Mouse (Mus musculus) heart, postnatal 25 days (tissue): ENCODE measurements around the gene Gm20517. TPM values are rescaled to one million over a fixed set of nuclear protein-coding genes. Genes with fewer than 3 reads are reported as not detected.

ENCODE experiments used
- DNase-seq: peaks from one replicate; pipeline ENCODE4 v3.0.0; 2022; ENCODE audit warnings: low spot score
- intact Hi-C: fragments of 180-260 bp; cut with DNase I; formaldehyde crosslinking; loops from one replicate; pipeline ENCODE4 v1.15.1; 2025
- total RNA-seq, 2 experiments: library from RNA; stranded (reverse); gene quantifications; 2 replicates each; pipeline ENCODE4 v1.2.3; 2021

The Gm20517 gene
- total RNA-seq, 2 experiments from 2014 or later: 2.3 to 2.5 TPM

- intact Hi-C loops: loop anchor here (5.0 kb wide), 1 partner anchor 182 kb away; no protein-coding TSS in a partner anchor
- DNase-seq: peak; percentile 93
These were observed 83.3 kb downstream of the Gm20517 start, which contains the start of gene Prickle4 for GRCm38 (mm10) chr17:47694503-47695336. TSS of gene Prickle4 (minus strand) at chr17:47694736.

GRCm38 (mm10) chr17:47695337-47695710 is 83.9 kb downstream of the Gm20517 start:
- intact Hi-C loops: no loop called here
- DNase-seq: no peak

GRCm38 (mm10) chr17:47698156-47698555 is 86.8 kb downstream of the Gm20517 start:
- no peak for DNase-seq
- intact Hi-C loops: no loop called here

- intact Hi-C loops: no loop called here
- DNase-seq: no peak
These were observed 87.7 kb downstream of the Gm20517 start for GRCm38 (mm10) chr17:47699055-47699454.

GRCm38 (mm10) chr17:47701793-47702192 is 90.4 kb downstream of the Gm20517 start:
- intact Hi-C loops: no loop called here
- DNase-seq: no peak

GRCm38 (mm10) chr17:47702548-47703345 is 91.4 kb downstream of the Gm20517 start:
- intact Hi-C loops: no loop called here
- DNase-seq: no peak

- intact Hi-C loops: no loop called here
- DNase-seq: no peak
These were observed 92.2 kb downstream of the Gm20517 start for GRCm38 (mm10) chr17:47703556-47703955.

GRCm38 (mm10) chr17:47704692-47705091 is 93.3 kb downstream of the Gm20517 start:
- intact Hi-C loops: no loop called here

GRCm38 (mm10) chr17:47706196-47706595 is 94.8 kb downstream of the Gm20517 start:
- intact Hi-C loops: no loop called here
- DNase-seq: no peak

More at GRCm38 (mm10) chr17:47704692-47705091, 93.3 kb downstream of the Gm20517 start:
- no peak for DNase-seq

- intact Hi-C loops: no loop called here
These were observed 96.6 kb downstream of the Gm20517 start for GRCm38 (mm10) chr17:47707961-47708360.

GRCm38 (mm10) chr17:47708972-47709371 is 97.6 kb downstream of the Gm20517 start:
- DNase-seq: no peak
- intact Hi-C loops: no loop called here

More at GRCm38 (mm10) chr17:47707961-47708360, 96.6 kb downstream of the Gm20517 start:
- DNase-seq: no peak

- DNase-seq: no peak
- intact Hi-C loops: no loop called here
These were observed 98.6 kb downstream of the Gm20517 start for GRCm38 (mm10) chr17:47710036-47710435.

GRCm38 (mm10) chr17:47711883-47712282 is 100.5 kb downstream of the Gm20517 start:
- intact Hi-C loops: no loop called here
- no peak for DNase-seq

- intact Hi-C loops: no loop called here
These were observed 101.6 kb downstream of the Gm20517 start for GRCm38 (mm10) chr17:47712889-47713571.

GRCm38 (mm10) chr17:47715037-47715436 is 103.6 kb downstream of the Gm20517 start:
- intact Hi-C loops: no loop called here
- no peak for DNase-seq

More at GRCm38 (mm10) chr17:47712889-47713571, 101.6 kb downstream of the Gm20517 start:
- DNase-seq: no peak

- intact Hi-C loops: no loop called here
- DNase-seq: no peak
These were observed 109.8 kb downstream of the Gm20517 start for GRCm38 (mm10) chr17:47721183-47721582.

GRCm38 (mm10) chr17:47726566-47726965 is 115.2 kb downstream of the Gm20517 start, which contains the start of gene Pgc:
TSS of gene Pgc (plus strand) at chr17:47726842.
- intact Hi-C loops: no loop called here
- DNase-seq: no peak

- intact Hi-C loops: no loop called here
These were observed 119.5 kb downstream of the Gm20517 start for GRCm38 (mm10) chr17:47730633-47731575.

More at GRCm38 (mm10) chr17:47730633-47731575, 119.5 kb downstream of the Gm20517 start:
- DNase-seq: no peak
